Mouse (Mus musculus): ENCODE data around the gene Oaz1.

- TF ChIP-seq POLR2A (IDR thresholded peaks at IDR 0.05; ENCODE audit: insufficient read length, low read depth) (no peak), POLR2AphosphoS2 (IDR thresholded peaks at IDR 0.05; ENCODE audit: insufficient read length, low read depth) (no peak), REST (IDR thresholded peaks at IDR 0.05; ENCODE audit: insufficient read depth, insufficient read length) (no peak), MYOD1 (IDR thresholded peaks at IDR 0.05; ENCODE audit: control insufficient read depth in 1 of 3, insufficient read length in 2 of 3, low read depth in 2 of 3) (no peak), MAX (IDR thresholded peaks at IDR 0.05; ENCODE audit: low read depth) (no peak), MYOG (IDR thresholded peaks at IDR 0.05; ENCODE audit: control insufficient read depth in 1 of 3, insufficient read depth in 1 of 3, insufficient read length in 2 of 3, low read depth in 2 of 3) (no peak)
Measured at GRCm38 (mm10) chr10:80835617-80836016, 9.2 kb downstream of the Oaz1 start.

All from myocyte (in vitro differentiated cells).